Mouse (Mus musculus): ENCODE measurements around the gene Mboat1. TPM values are rescaled to one million over a fixed set of nuclear protein-coding genes. Genes with fewer than 3 reads are reported as not detected.

The Mboat1 gene
- total RNA-seq, 1 experiment from 2014 or later: 12.3 TPM

DNA sequence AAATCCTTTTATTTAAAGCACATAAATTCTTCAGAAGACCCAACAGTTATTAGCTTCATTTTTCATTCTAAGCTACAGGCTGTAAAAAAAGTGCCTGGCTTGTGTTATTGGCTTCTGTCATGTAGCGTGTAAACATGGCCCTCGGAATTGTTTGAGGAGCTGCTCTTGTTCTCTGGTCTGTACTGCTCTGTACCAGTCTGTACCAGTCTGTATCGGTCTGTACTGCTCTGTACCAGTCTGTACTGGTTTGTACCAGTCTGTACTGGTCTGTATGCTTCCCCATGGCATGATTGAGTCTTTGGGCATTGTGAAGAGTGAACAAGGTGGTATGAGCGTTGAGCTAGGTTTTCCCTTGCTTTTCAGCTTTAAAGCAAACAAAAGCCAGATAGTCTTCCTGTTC lies 32.5 kb downstream of the Mboat1 start:
- ATAC-seq (replicated peaks in 1 of 2; ENCODE audit: insufficient read depth in 1 of 2, low FRiP score in 2 of 2, low TSS enrichment in 1 of 2, low read depth in 1 of 2, poor library complexity in 2 of 2, severe bottlenecking in 2 of 2): no peak

DNA sequence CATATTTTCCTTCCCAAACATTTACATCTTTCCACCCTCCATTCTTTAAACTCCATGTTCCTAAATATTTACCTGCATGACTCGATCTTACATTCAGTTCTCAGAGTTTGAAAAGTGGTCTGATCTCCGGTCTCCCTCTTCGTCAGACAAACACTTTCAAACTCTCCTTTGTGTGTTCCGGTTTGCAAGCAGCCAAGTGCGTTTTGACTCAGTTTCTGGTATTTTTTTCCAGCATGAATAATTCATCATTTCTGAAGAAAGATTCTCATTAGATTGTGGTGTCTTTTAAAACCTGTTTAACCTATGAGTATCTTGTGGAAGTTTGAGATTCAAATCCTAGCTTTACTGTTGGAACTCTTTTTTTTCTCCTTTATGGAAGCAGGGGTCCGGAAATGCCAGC lies 33.8 kb downstream of the Mboat1 start:
- ATAC-seq (replicated peaks in 1 of 2; ENCODE audit: insufficient read depth in 1 of 2, low FRiP score in 2 of 2, low TSS enrichment in 1 of 2, low read depth in 1 of 2, poor library complexity in 2 of 2, severe bottlenecking in 2 of 2): no peak

DNA sequence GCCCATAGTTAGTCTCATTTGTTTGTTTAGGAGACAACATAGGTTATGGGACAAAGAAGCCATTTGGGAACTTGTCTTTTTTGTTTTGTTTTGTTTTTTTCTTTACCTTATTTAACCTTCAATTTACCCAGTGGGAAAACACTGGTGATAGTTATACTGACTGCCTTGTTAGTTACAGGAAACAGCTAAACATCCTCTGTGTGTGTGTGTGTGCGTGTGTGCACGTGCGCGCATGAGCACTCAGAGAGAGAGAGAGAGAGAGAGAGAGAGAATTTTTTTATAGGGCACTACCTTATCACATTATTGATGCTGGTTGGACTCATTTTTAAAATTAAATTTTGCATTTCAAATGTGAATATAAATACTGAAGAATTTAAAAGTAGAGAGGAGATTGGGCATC lies 38.3 kb downstream of the Mboat1 start:
- no peak for ATAC-seq (replicated peaks in 1 of 2; ENCODE audit: insufficient read depth in 1 of 2, low FRiP score in 2 of 2, low TSS enrichment in 1 of 2, low read depth in 1 of 2, poor library complexity in 2 of 2, severe bottlenecking in 2 of 2)

DNA sequence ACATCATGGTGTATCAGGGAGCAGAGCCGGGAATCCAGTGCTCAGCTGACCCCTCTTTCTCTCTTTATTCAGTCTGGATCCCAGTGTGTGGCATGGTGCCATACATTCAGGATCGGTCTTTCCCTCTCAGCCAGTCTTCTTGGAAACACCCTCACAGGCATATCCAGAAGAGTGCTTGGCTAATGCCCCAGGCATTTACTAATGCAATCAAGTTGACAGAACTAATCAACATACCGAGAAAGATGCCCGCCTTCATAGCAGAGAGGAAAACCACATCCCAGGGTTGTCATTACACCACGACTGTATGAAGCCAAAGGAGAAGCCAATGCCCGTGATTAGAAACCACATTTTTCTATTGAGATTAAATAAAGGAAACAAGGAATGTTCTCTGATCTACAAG lies 41.1 kb downstream of the Mboat1 start:
- no peak for ATAC-seq (replicated peaks in 1 of 2; ENCODE audit: insufficient read depth in 1 of 2, low FRiP score in 2 of 2, low TSS enrichment in 1 of 2, low read depth in 1 of 2, poor library complexity in 2 of 2, severe bottlenecking in 2 of 2)

DNA sequence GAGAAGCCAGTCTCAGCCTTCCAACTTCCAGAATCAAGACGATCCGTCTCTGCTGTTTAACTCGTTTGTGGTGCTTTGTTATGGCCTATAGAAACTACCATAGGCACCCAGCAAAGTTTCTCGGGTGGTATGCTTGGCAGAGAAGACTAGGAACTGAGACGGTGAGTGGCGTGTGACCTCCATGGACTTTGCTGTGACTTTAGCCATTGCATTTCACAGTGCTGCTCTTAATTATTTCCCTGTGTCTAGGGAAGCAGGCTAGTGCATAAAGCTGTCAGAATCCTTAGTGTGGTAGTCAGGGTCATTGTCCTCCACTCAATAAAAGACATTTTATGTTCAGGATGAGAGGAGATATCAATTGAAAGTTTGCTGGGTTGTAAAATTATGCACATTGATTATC lies 49.3 kb downstream of the Mboat1 start:
- ATAC-seq (replicated peaks in 1 of 2; ENCODE audit: insufficient read depth in 1 of 2, low FRiP score in 2 of 2, low TSS enrichment in 1 of 2, low read depth in 1 of 2, poor library complexity in 2 of 2, severe bottlenecking in 2 of 2): no peak

DNA sequence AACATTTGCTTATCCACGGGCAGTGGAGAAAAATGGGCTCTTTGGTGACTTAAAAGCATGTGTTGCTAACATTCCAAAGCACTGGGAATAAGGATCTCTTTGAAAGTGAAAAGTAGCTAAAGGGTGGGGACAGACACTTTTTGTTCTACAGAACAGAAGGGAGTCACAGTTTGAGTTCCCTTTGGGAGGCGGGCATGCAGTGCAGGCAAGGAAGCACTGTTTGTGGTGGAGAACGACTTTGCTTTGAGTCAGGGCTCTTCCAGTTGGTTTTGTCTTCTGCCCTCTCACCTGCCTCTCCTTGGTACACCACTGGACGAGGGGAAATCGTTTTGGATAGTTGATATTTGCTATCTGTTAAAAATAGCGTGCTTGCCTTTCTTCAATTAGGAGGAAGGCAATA lies 49.7 kb downstream of the Mboat1 start:
- no peak for ATAC-seq (replicated peaks in 1 of 2; ENCODE audit: insufficient read depth in 1 of 2, low FRiP score in 2 of 2, low TSS enrichment in 1 of 2, low read depth in 1 of 2, poor library complexity in 2 of 2, severe bottlenecking in 2 of 2)

DNA sequence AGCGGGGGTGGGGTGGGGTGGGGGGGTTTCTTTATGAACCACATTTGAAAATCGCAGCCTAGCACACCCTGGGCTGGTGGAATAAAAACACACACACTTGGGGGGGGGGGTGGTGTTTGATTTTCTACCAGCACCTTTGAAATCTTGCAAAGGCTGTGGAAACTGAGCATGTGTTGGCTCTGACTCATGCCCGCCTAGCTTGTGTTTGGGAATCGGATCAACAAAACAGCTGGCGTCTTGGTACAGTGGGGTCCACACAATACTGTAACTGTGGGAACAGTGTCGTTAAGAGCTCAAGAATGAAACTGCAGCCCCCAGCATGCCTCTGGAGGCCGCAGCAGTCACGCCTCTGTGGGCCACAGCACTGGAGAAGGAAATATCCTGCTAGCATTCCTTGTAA lies 50.2 kb downstream of the Mboat1 start:
- no peak for ATAC-seq (replicated peaks in 1 of 2; ENCODE audit: insufficient read depth in 1 of 2, low FRiP score in 2 of 2, low TSS enrichment in 1 of 2, low read depth in 1 of 2, poor library complexity in 2 of 2, severe bottlenecking in 2 of 2)

DNA sequence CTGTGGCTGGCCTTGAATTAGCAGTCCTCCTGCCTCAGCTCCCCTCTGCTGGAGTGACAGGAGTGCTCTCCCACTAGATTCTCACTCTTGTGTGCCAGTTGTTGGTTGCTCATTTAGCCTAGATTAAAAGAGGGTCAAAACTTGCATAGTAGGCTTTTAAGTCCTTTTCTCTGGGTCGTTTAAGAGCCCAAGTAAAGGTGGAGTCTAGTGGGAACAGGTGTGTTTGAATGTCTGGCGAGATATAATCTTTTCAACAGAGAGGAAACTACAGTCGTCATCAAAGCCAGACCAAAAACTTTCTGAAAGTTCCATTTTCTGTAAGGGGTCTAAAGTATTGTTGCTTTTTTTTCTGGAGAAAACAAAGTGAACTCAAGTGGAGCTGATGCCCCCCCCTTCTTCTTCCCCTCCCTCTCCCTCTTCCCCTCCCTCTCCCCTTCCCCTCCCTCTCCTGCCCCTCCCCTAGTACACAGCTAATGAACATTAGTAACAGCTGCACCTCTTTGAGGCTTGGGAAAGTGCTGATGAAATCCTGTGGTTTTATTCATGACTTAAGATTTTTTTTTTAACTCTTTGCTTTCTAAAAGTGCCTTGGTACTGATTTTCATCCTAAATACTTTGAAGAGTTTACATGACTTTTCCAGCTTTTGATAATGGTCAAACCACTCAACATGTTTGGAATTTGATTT lies 55.9 kb downstream of the Mboat1 start:
- ATAC-seq (replicated peaks in 1 of 2; ENCODE audit: insufficient read depth in 1 of 2, low FRiP score in 2 of 2, low TSS enrichment in 1 of 2, low read depth in 1 of 2, poor library complexity in 2 of 2, severe bottlenecking in 2 of 2): peak; percentile 71 to 74

DNA sequence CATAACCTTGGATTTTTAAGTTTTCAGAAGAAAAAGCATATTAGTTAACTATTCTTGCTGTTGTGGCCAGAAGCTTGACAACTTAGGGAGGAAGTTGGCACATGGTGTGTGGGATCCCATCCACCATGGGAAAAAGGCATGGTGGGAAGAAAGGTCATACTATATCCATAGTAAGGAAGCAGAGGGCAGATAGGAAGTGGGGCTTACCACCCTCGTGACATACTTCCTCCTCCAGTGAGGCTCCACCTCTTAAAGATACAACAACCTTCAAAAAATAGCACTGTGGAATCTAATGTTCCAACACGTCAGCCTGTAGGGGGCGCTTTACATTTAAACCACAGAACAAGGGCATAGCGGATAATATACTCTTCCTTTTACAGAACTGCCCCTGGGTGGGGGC lies 57.1 kb downstream of the Mboat1 start:
- no peak for ATAC-seq (replicated peaks in 1 of 2; ENCODE audit: insufficient read depth in 1 of 2, low FRiP score in 2 of 2, low TSS enrichment in 1 of 2, low read depth in 1 of 2, poor library complexity in 2 of 2, severe bottlenecking in 2 of 2)

DNA sequence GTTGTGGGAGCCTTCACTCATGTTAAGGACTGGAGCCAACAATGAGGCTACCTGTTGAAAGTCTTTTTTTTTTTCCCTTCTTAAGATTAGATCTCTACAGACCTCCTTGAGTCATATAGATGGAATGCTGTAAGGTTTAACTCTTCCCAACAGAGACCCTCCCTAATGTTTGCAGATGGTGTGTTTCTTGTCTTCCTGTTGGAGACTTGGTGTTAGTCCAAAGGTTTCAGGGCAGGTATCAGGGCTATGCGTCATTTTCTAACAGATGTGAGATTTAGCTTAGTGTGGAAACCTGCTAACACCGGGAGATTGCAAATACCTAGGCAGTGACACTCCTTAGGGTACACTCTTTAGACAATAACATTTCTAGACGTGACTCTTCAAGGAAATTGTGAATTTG lies 58.5 kb downstream of the Mboat1 start:
- ATAC-seq (replicated peaks in 1 of 2; ENCODE audit: insufficient read depth in 1 of 2, low FRiP score in 2 of 2, low TSS enrichment in 1 of 2, low read depth in 1 of 2, poor library complexity in 2 of 2, severe bottlenecking in 2 of 2): no peak

DNA sequence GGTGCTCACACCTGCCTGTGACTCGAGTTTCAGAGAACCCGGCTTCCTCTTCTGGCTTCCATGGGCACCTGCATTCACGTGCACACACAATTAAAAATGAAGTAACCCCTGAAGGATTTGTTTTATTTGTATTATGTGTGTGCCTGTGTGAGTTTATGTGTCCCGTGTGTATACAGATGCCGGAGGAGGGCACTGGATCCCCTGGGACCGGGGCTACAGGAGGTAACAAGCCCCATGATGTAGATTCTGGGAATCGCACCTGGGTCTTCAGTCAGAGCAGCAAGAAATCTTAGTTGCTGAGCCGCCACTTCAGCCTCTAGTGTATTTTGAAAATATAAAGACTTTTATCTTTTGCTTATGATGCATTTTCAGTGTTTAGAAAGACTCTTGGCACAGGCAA lies 60.4 kb downstream of the Mboat1 start:
- ATAC-seq (replicated peaks in 1 of 2; ENCODE audit: insufficient read depth in 1 of 2, low FRiP score in 2 of 2, low TSS enrichment in 1 of 2, low read depth in 1 of 2, poor library complexity in 2 of 2, severe bottlenecking in 2 of 2): no peak

DNA sequence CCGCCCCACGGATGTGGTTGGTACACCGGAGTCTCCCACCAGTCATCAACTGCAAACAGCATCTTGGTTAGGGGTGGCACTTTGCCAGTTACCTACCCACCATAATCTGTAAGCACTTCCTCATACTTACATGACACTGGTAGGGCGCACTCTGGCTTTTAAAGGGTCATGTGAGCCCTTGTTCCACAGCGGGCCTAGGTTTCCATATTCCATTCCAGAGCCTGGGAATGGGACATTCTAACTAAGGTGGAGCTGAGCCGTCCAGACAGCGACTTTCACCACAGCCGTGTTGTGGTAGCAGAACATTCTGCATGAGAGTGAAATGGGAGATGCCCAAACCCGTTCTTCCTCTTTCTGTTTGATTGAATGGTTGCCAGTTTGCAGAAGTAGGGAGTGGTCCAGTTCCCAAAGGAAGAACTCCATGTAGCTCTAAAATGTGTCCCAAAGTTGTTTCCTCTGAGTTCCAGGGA lies 61.8 kb downstream of the Mboat1 start:
- peak; percentile 87 to 90 for ATAC-seq (replicated peaks in 1 of 2; ENCODE audit: insufficient read depth in 1 of 2, low FRiP score in 2 of 2, low TSS enrichment in 1 of 2, low read depth in 1 of 2, poor library complexity in 2 of 2, severe bottlenecking in 2 of 2)

DNA sequence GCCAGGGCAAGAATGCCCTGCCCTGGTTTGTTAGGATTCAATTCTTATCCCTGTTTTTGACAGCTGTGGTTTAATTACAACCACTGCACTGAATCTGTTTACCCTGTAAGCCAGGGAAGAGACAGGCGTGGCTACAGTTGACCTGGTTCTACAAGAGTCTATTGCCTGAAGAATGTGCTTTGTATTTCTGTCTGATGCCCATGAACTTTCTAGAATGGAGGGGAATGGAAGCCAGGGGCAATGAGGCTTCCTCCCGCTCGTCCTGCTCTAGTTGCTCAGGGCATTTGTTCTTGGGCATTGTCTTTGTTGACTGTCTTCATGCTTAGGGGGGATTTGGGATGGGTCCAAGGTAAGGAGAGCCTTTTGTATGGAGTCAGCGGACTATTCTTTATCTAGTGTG lies 63.5 kb downstream of the Mboat1 start:
- no peak for ATAC-seq (replicated peaks in 1 of 2; ENCODE audit: insufficient read depth in 1 of 2, low FRiP score in 2 of 2, low TSS enrichment in 1 of 2, low read depth in 1 of 2, poor library complexity in 2 of 2, severe bottlenecking in 2 of 2)

DNA sequence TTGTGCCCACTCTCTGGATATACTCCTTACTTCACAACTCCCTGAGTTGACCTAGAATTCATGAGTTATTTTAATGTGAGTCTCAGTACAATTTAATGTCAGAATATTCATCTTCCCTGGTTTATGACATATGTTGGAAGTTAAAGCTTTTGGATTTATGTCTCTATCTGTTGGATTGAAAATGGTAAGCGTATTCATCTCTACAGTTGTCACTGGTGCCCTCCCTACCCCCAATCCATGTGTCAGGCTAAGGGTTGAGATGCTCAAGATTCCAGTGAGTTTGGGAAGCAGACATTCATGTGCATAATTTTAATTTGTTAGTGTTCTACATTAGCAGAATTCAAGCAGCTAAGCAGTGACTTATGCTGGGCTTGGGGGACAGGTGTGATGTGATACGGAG lies 64.4 kb downstream of the Mboat1 start:
- no peak for ATAC-seq (replicated peaks in 1 of 2; ENCODE audit: insufficient read depth in 1 of 2, low FRiP score in 2 of 2, low TSS enrichment in 1 of 2, low read depth in 1 of 2, poor library complexity in 2 of 2, severe bottlenecking in 2 of 2)

DNA sequence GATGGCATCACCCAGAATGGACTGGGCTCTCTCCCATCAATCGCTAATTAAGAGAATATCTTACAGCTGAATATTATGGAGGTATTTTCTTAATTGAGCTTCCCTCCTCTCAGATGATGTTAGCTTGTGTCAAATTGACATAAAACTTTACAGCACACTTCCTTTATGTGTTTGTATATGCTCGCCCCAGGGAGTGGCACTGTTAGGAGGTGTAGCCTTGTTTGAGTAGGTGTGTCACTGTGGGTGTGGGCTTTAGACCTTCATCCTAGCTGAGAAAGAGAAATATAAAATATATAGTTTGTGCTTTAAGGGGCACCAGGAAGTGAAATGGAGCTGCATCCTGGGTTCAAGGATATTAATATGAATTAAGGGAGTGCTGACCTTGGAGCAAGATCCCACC lies 66.7 kb downstream of the Mboat1 start:
- ATAC-seq (replicated peaks in 1 of 2; ENCODE audit: insufficient read depth in 1 of 2, low FRiP score in 2 of 2, low TSS enrichment in 1 of 2, low read depth in 1 of 2, poor library complexity in 2 of 2, severe bottlenecking in 2 of 2): no peak

DNA sequence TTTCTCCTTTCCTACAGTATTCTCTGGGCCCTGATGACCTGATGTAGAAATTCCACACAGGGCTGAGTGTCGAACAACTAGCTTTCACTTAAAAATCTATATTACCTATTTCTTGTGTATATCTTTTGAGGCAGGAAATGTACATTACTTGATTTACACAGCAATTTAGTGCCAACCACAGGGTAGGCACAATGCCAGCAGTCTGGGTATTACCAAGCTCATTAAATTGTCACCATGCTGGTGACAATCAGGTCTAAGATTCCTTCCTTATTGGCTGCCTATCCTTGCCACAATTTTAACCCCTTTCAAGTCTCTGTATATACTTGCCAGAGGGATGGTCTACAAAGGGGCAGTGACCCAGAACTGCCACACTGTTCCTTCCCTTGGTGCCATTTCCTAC lies 71.9 kb downstream of the Mboat1 start:
- ATAC-seq (replicated peaks in 1 of 2; ENCODE audit: insufficient read depth in 1 of 2, low FRiP score in 2 of 2, low TSS enrichment in 1 of 2, low read depth in 1 of 2, poor library complexity in 2 of 2, severe bottlenecking in 2 of 2): no peak

DNA sequence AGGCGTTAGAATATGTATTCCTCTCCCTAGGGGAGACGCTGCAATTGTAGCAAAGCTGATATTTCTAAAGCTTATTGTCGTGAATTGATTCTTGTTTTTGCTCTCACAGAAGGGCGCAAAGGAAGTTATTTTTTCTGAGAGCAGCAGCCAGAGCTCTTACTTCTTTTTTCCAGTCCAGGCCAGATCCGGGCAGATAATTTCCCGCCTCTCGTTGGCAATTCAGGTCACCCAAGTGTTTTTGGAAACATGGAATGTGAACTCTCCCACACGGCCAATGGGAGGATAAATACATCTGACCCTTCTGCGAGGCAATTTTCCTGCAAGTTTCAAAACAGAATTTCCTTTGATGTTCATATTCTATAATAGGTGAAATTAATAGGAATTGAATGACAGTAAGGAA lies 77.0 kb downstream of the Mboat1 start:
- no peak for ATAC-seq (replicated peaks in 1 of 2; ENCODE audit: insufficient read depth in 1 of 2, low FRiP score in 2 of 2, low TSS enrichment in 1 of 2, low read depth in 1 of 2, poor library complexity in 2 of 2, severe bottlenecking in 2 of 2)

DNA sequence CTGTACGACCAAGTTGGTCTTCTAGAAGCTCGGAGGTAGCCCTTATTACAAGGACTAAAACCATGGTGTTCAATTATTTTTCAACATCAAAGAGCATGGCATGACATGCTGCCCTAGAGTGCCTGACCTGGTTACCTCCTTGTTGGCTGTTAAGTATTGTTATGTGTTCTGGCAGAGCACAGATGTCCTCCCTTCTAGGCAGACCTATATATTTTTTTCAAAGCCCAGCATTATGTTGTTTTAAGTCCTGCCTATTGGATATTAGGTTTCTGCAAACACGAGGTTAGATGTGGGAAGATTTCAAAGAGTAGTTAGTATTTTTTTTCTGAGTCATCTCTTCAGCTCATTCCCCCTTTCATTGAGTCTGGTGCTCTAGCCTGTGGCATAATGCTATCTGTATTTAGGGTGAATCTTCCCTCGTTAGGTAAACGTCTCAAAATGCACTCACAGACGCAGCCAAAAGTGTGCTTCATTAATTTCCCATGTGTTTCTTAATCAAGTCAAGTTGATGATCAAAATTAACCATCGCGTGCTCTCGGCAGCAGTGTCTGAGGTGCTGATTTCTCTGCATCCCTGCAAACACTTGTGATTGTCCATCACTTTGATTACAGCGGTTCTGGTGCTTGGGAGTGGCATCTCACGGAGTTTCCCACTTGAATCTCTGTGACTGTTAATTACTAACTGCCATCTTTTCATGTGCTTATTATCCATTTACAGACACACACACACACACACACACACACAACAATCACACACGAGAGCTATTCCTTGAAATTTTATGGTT lies 81.5 kb downstream of the Mboat1 start:
- ATAC-seq (replicated peaks in 1 of 2; ENCODE audit: insufficient read depth in 1 of 2, low FRiP score in 2 of 2, low TSS enrichment in 1 of 2, low read depth in 1 of 2, poor library complexity in 2 of 2, severe bottlenecking in 2 of 2): no peak

DNA sequence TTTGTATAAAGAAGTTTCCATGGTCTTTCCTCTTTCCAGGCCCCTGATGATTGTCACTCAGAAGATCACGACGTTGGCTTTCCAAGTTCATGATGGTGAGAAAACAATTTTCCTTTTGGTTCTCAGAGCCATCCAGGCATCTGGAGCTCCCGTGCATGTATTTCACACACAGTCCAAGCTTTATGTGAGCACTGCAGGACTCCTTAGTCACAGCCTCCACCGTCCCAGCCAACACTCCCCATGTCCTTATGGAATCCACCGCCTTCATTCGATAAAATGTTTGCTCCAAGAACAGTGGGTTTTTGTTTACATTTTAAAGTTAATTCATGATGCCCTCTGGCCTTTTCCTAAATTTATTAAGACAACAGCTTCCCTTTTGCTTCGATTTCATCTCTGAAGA lies 83.3 kb downstream of the Mboat1 start:
- ATAC-seq (replicated peaks in 1 of 2; ENCODE audit: insufficient read depth in 1 of 2, low FRiP score in 2 of 2, low TSS enrichment in 1 of 2, low read depth in 1 of 2, poor library complexity in 2 of 2, severe bottlenecking in 2 of 2): no peak
